Mouse (Mus musculus) heart, postnatal 25 days (tissue): ENCODE measurements around the gene Resp18. TPM values are rescaled to one million over a fixed set of nuclear protein-coding genes. Genes with fewer than 3 reads are reported as not detected.
"Not testable (repeated sequence)": the region's sequence is repeated elsewhere in the genome, so short reads cannot be mapped to it uniquely, and the experiment has no call there.

ENCODE experiments used
- DNase-seq: peaks from one replicate; pipeline ENCODE4 v3.0.0; 2022; ENCODE audit warnings: low spot score
- intact Hi-C: fragments of 180-260 bp; cut with DNase I; formaldehyde crosslinking; loops from one replicate; pipeline ENCODE4 v1.15.1; 2025
- total RNA-seq, 2 experiments: library from RNA; stranded (reverse); gene quantifications; 2 replicates each; pipeline ENCODE4 v1.2.3; 2021

Gene Resp18
- total RNA-seq, 2 experiments from 2014 or later = not detected

DNA sequence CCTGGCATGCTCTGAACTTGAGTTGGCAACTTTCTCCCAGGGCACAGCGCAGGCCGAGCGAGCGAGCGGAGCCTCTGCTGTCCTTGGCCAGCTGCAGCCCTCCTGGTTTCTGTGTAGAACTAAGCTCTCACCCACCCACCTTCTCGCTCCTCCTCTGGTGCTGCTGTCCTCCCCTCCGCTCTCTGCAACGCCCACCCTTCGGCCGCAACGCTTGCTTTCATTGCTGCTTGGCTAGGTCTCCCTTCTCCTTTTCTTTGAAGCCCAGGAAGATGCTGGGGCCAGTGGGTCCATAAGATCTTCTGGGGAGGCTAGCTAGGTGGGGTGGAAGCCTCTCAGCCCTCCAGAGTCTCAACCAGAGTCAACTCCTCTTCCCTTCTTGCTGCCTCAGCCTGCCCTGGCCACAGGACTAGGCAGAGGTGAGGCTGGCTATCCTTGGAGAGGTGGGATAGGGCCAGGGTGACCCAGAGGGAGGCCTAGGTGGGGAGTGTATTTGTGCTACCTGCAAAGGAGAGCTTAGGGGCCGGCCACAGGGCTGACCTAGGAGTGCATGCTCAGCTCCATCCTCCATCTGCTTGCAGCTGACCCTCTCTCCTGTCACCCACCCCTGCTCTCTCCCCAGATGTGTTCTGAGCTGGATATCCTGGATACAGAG, 33.9 kb downstream of the Resp18 start:
- intact Hi-C loops = no loop called here
- no peak for DNase-seq

- intact Hi-C loops = no loop called here
Observed at GRCm38 (mm10) chr1:75243411-75243810, 34.8 kb downstream of the Resp18 start.

GRCm38 (mm10) chr1:75239591-75239990, 38.6 kb downstream of the Resp18 start:
- DNase-seq = no peak

More at GRCm38 (mm10) chr1:75243411-75243810, 34.8 kb downstream of the Resp18 start:
- DNase-seq = no peak

DNA sequence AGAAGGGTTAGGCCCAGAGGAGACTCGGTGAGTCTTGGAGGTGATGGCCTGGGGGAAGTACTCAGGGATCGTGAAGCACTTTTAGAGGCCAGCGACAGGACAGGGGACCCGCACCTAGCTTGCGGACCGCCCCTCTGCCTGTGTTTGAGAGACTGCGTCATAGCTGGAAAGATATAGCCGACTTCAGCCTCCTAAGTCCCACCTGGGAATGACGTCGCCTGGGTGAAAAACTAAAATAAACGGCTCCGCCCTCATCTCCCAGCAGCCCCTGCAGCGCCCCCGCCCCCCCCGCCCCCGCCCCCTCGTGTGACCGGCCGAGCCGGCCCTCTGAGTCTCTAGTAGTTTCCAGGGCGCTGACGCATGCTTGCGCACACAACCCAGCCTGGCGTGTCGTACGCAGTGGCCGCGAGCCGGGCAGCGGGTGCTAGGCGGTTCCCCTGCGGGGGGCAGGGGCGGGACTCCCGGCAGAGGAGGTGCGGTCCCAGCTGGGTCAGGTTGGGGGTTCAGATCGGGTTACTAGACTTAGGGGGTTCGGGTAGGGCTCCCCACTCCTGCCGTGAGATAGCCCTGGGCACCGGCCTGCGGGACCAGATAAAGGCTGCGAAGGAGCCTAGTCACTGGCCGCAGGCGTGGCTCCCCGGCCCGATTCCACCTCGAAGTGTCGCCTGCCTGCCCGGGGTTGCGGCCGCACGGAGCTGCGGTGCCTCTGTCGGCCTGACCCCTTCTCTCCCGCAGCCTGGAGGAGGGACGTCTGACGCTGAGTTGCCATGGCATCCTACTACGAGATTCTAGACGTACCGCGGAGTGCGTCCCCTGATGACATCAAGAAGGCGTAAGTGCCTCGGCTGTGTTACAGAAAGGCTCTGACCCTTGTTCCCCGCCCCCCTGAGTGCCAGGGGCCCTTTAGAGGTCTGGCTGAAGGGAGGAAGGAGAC, 41.8 kb downstream of the Resp18 start, which contains the start of gene Dnajb2:
TSS of gene Dnajb2 (plus strand) at position 290 of the 934 bp plus-strand sequence.
- intact Hi-C loops = no loop called here
- peak; percentile 82 for DNase-seq

More at GRCm38 (mm10) chr1:75239591-75239990, 38.6 kb downstream of the Resp18 start:
- intact Hi-C loops = no loop called here

GRCm38 (mm10) chr1:75234606-75235005, 43.6 kb downstream of the Resp18 start:
- intact Hi-C loops = loop anchor here (1.0 kb wide), 1 partner anchor 16 kb away; no protein-coding TSS in a partner anchor

GRCm38 (mm10) chr1:75232489-75232888, 45.7 kb downstream of the Resp18 start:
- intact Hi-C loops = loop anchor here (2.0 kb wide), 1 partner anchor 14 kb away; the partner anchor contains the start of gene Tuba4a
- not testable (repeated sequence) for DNase-seq

More at GRCm38 (mm10) chr1:75234606-75235005, 43.6 kb downstream of the Resp18 start:
- peak; percentile 41 for DNase-seq

- intact Hi-C loops = loop anchor here (2.0 kb wide), 1 partner anchor 13 kb away; the partner anchor contains the start of gene Tuba4a
- no peak for DNase-seq
Observed at GRCm38 (mm10) chr1:75231664-75232152, 46.5 kb downstream of the Resp18 start, which contains the start of gene A630095N17Rik. Gene A630095N17Rik, minus strand, starts transcription at chr1:75232102.

DNA sequence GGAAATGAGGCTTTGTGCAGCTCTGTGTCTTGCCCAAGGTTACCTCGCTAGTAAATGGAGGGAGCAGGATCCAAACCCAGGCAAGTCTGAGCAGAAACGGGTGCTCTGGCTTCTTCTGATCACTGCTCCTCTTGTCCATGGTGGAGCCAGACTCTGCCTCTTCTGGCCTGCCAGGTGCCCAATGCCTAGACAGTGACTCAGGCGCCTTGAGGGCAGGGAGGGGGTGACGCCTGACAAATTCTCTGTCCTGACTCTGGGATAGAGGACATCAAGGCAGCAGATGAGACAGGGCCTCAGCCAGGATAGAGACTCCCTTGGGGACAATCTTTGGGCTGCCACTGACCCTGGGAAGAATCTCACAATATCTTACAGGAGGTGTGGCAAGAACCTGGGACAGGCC, 47.0 kb downstream of the Resp18 start:
- intact Hi-C loops = no loop called here
- DNase-seq = no peak

- intact Hi-C loops = no loop called here
- DNase-seq = no peak
Observed at GRCm38 (mm10) chr1:75230335-75230994, 47.8 kb downstream of the Resp18 start.

- intact Hi-C loops = no loop called here
- DNase-seq = no peak
Observed at GRCm38 (mm10) chr1:75229158-75229557, 49.1 kb downstream of the Resp18 start.

DNA sequence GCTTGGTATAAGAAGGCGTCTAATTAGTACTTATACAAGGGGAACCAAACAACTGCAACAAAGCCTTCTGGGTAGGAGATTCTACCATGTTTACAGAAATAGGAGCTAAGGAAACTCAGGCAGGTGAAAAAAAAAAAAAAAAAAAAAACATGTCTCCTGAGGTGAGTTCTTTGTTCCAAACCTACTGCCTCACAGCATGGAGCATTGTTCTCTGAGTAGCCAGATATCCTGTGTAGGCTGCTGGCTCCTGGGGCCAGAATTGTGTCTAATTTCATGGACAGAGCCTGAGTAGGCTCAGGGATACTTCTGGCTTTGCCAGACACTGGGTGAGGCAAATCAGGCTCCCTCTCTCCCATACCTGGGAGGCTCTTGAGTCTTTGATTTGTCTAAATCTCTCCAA, 50.6 kb downstream of the Resp18 start:
- intact Hi-C loops = no loop called here
- no peak for DNase-seq

GRCm38 (mm10) chr1:75226138-75226537, 52.1 kb downstream of the Resp18 start:
- intact Hi-C loops = no loop called here
- DNase-seq = no peak

- intact Hi-C loops = no loop called here
- no peak for DNase-seq
Observed at GRCm38 (mm10) chr1:75225473-75225872, 52.7 kb downstream of the Resp18 start.

- intact Hi-C loops = no loop called here
- DNase-seq = no peak
Observed at GRCm38 (mm10) chr1:75223532-75223931, 54.7 kb downstream of the Resp18 start.

DNA sequence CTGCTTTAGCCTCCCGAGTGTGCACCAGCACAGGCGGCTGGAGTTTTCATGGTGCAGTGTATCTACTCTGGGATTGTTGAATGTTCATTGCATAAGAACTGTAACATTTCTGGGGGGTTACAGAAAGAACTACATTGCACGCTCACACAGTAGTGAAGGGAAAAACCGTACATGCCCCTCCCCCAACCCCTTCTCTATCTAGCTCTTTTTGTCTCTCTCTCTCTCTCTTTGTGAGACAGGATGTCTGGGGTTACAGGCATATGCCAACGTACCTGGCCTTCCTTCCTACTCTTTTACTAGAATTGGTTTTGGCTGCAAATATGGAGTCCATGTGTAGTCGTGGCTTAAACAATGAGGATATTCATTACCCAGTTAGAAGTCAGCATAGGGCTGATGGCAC, 55.3 kb downstream of the Resp18 start:
- no peak for DNase-seq
- intact Hi-C loops = no loop called here

Other genes starting within 250 kb of the Resp18 start
- 1 to 10 TPM; 3.9 to 4.0 TPM for gene Nhej1, start 153.2 kb downstream of the Resp18 start, total RNA-seq
- gene Slc23a3, start 144.5 kb downstream of the Resp18 start, total RNA-seq = 1 to 10 TPM in 1 of 2 experiments, under 1 TPM in 1; 0.86 to 1.1 TPM
- gene Cnppd1, start 135.7 kb downstream of the Resp18 start, total RNA-seq = 10 to 100 TPM; 21.3 to 23.7 TPM
- gene Retreg2, start 135.6 kb downstream of the Resp18 start, total RNA-seq = 10 to 100 TPM; 19.5 to 23.5 TPM
- 10 to 100 TPM; 14.2 to 15.3 TPM for gene Zfand2b, start 109.8 kb downstream of the Resp18 start, total RNA-seq
- 10 to 100 TPM; 26.1 to 29.6 TPM for gene Abcb6, start 98.0 kb downstream of the Resp18 start, total RNA-seq
- 10 to 100 TPM; 11.2 to 12.9 TPM for gene Ankzf1, start 86.3 kb downstream of the Resp18 start, total RNA-seq
- 10 to 100 TPM; 68.2 to 72.9 TPM for gene Atg9a, start 86.2 kb downstream of the Resp18 start, total RNA-seq
- gene Glb1l, start 67.6 kb downstream of the Resp18 start, total RNA-seq = 1 to 10 TPM; 2.3 to 4.0 TPM
- gene Stk16, start 67.6 kb downstream of the Resp18 start, total RNA-seq = 10 to 100 TPM; 45.2 to 48.8 TPM
- 1,000 to 10,000 TPM; 1,036 to 1,088 TPM for gene Tuba4a, start 58.5 kb downstream of the Resp18 start, total RNA-seq
- gene A630095N17Rik, start 46.3 kb downstream of the Resp18 start, total RNA-seq = not detected
- 100 to 1,000 TPM in 1 of 2 experiments, 10 to 100 TPM in 1; 90.4 to 100 TPM for gene Dnajb2, start 42.0 kb downstream of the Resp18 start, total RNA-seq
- under 1 TPM; 0.86 to 0.92 TPM for gene Ptprn, start 13.9 kb downstream of the Resp18 start, total RNA-seq
- gene Dnpep, start 39.6 kb upstream of the Resp18 start, total RNA-seq = 10 to 100 TPM; 81.8 to 82.7 TPM
- 1,000 to 10,000 TPM; 1,261 to 1,294 TPM for gene Des, start 81.9 kb upstream of the Resp18 start, total RNA-seq
- gene Speg, start 96.9 kb upstream of the Resp18 start, total RNA-seq = 100 to 1,000 TPM; 141 to 144 TPM
- gene Gmppa, start 157.5 kb upstream of the Resp18 start, total RNA-seq = 10 to 100 TPM; 36.6 to 37.3 TPM
- not detected for gene Asic4, start 172.0 kb upstream of the Resp18 start, total RNA-seq
- 10 to 100 TPM; 26.4 to 28.2 TPM for gene Chpf, start 200.9 kb upstream of the Resp18 start, total RNA-seq
- under 1 TPM; 0.42 to 0.61 TPM for gene Tmem198, start 201.1 kb upstream of the Resp18 start, total RNA-seq
- gene Obsl1, start 228.0 kb upstream of the Resp18 start, total RNA-seq = 100 to 1,000 TPM; 147 to 150 TPM
- gene Inha, start 228.7 kb upstream of the Resp18 start, total RNA-seq = 1 to 10 TPM; 4.8 to 5.0 TPM
- 1 to 10 TPM; 8.9 to 9.2 TPM for gene Stk11ip, start 243.1 kb upstream of the Resp18 start, total RNA-seq